Mouse (Mus musculus) spleen, adult 2 months (tissue): ENCODE results near the gene Opalin.

ENCODE experiments used
- CTCF ChIP-seq: fragments of 200-500 bp; IDR thresholded peaks from 2 replicates; pipeline ENCODE4 v1.5.1; 2011; ENCODE audit warnings: mild to moderate bottlenecking, inconsistent platforms; ENCODE audit not compliant: insufficient read depth, insufficient read length, insufficient replicate concordance; ENCODE audit errors: extremely low read depth
- POLR2A ChIP-seq: fragments of 200-500 bp; IDR thresholded peaks from 2 replicates; pipeline ENCODE4 v1.6.1; 2011; ENCODE audit warnings: low read depth, low read length, inconsistent platforms

DNA sequence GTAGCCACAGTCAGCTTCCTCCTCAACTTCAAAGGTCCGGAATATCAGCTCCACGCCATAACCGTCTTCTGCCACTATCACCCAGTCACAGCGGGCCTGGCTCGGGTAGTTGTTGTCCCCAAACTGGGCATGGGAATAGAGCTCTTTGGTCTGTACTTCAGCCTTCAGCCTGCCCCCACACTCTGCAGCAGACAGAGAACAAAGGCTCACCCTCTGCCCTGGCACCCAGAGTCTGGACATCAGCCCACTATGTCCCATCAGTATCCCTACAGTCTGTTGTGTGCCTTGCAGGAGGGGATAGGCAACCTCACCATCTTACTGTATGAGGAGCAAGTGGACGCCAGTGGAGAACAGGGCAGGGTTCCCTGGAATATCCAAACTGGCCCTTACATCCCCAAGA is 9.4 kb upstream of the Opalin start:
- TF ChIP-seq CTCF (no peak), POLR2A (no peak)
